Mouse (Mus musculus) MEL (cell line): ENCODE results near the gene 9430038I01Rik.

Experiments used
- JUND ChIP-seq: IDR thresholded peaks from 2 replicates; pipeline ENCODE4 v1.6.1; 2011; ENCODE audit warnings: low read depth, mild to moderate bottlenecking, improper control_type of control experiment, low read length
- MAFK ChIP-seq: IDR thresholded peaks from 2 replicates; pipeline ENCODE4 v1.6.1; 2011; ENCODE audit warnings: low read depth, mild to moderate bottlenecking, low read length, improper control_type of control experiment, borderline replicate concordance
- POLR2A ChIP-seq, 2 experiments: IDR thresholded peaks; 2 replicates each; pipeline ENCODE4 v1.6.1; 2011 to 2012; ENCODE audit warnings: low read length in 2 of 2, mild to moderate bottlenecking in 2 of 2, control low read depth in 1 of 2, improper control_type of control experiment in 1 of 2, low read depth in 1 of 2, moderate library complexity in 1 of 2; ENCODE audit not compliant: control insufficient read depth in 1 of 2, insufficient read depth in 1 of 2, poor library complexity in 1 of 2
- USF1 ChIP-seq: IDR thresholded peaks from 2 replicates; pipeline ENCODE4 v1.6.1; 2014; ENCODE audit warnings: low read depth, mild to moderate bottlenecking, inconsistent platforms, low read length, improper control_type of control experiment, moderate library complexity
- ZC3H11A ChIP-seq: IDR thresholded peaks from 2 replicates; pipeline ENCODE4 v1.6.1; 2012; ENCODE audit warnings: low read depth, mild to moderate bottlenecking, inconsistent platforms, low read length, improper control_type of control experiment
- ZNF384 ChIP-seq: IDR thresholded peaks from 2 replicates; pipeline ENCODE4 v1.6.1; 2012; ENCODE audit warnings: low read depth, mild to moderate bottlenecking, inconsistent platforms, low read length, improper control_type of control experiment

- TF ChIP-seq JUND: no peak
- no peak for TF ChIP-seq POLR2A (IDR thresholded peaks at IDR 0.05; ENCODE audit: control insufficient read depth in 1 of 2, insufficient read depth in 1 of 2, low read depth in 1 of 2, low read length in 2 of 2, poor library complexity in 1 of 2)
- no peak for TF ChIP-seq ZNF384
- no peak for TF ChIP-seq MAFK
- TF ChIP-seq USF1: no peak
- no peak for TF ChIP-seq ZC3H11A
Measured at GRCm38 (mm10) chr7:137397361-137397910, 13.1 kb downstream of the 9430038I01Rik start.
